Mouse (Mus musculus) heart, postnatal 0 days (tissue): Measurements from ENCODE around the gene Chrm4.

Experiments used
- CTCF ChIP-seq: IDR thresholded peaks from 2 replicates; pipeline ENCODE4 v1.5.1; 2016; ENCODE audit warnings: antibody characterized with exemption, control low read depth, low read depth
- EP300 ChIP-seq: IDR thresholded peaks from 2 replicates; pipeline ENCODE4 v1.6.1; 2016; ENCODE audit warnings: antibody characterized with exemption, low read depth

DNA sequence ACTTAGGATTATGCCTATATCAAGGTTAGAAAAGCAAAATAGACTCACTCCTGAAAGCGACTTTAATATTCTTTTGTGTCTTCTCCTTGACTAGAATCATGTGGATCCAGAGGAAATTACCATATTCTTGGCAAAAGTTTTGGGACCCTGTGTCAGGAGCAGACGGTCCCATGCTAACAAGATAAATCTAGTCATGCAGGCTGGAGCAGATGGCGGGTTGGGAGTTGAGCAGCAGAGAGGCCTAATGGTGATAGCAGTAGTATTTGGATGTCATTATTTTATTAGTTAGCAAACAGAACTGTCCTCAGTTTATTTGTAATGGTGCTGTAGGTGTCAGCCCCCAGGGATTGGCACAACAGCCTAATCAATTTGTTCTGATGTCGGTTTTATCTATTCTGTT lies 43.1 kb upstream of the Chrm4 start:
- TF ChIP-seq CTCF = no peak
- no peak for TF ChIP-seq EP300
